Mouse (Mus musculus) myocyte (in vitro differentiated cells): Measurements from ENCODE around the gene Rras. TPM values are rescaled to one million over a fixed set of nuclear protein-coding genes. Genes with fewer than 3 reads are reported as not detected.
A peak's percentile ranks its signal among the peaks of the same experiment; 100 is the strongest.

Source experiments
- H3K27me3 ChIP-seq: one replicate; pipeline ENCODE4 v1.6.1; 2011; ENCODE audit not compliant: control insufficient read depth, insufficient read depth, insufficient read length
- H3K36me3 ChIP-seq: one replicate; pipeline ENCODE4 v1.6.1; 2011; ENCODE audit not compliant: control insufficient read depth, insufficient read depth
- H3K4me2 ChIP-seq: one replicate; pipeline ENCODE4 v1.6.1; 2011; ENCODE audit warnings: low read depth, control low read depth
- H3K4me3 ChIP-seq: one replicate; pipeline ENCODE4 v1.5.1; 2011; ENCODE audit warnings: mild to moderate bottlenecking, control low read depth, moderate library complexity
- H3K79me2 ChIP-seq: one replicate; pipeline ENCODE4 v1.6.1; 2011; ENCODE audit not compliant: control insufficient read depth, insufficient read depth
- H3ac ChIP-seq: one replicate; pipeline ENCODE4 v1.6.1; 2011; ENCODE audit not compliant: control insufficient read depth, insufficient read length
- CEBPB ChIP-seq: IDR thresholded peaks from 2 replicates; pipeline ENCODE4 v1.6.1; 2011; ENCODE audit warnings: mild to moderate bottlenecking, moderate library complexity; ENCODE audit not compliant: poor library complexity, insufficient read depth, severe bottlenecking
- E2F4 ChIP-seq: IDR thresholded peaks from one replicate; pipeline ENCODE4 v1.6.1; 2011; ENCODE audit warnings: mild to moderate bottlenecking, control low read depth, moderate library complexity; ENCODE audit not compliant: insufficient read depth
- MAX ChIP-seq: IDR thresholded peaks from one replicate; pipeline ENCODE4 v1.6.1; 2011; ENCODE audit warnings: low read depth, mild to moderate bottlenecking, control low read depth
- MYOD1 ChIP-seq, 3 experiments: IDR thresholded peaks; one replicate each; pipeline ENCODE4 v1.6.1; 2011; ENCODE audit warnings: control low read depth in 2 of 3, low read depth in 2 of 3, mild to moderate bottlenecking in 2 of 3, moderate library complexity in 1 of 3; ENCODE audit not compliant: insufficient read length in 2 of 3, control insufficient read depth in 1 of 3
- MYOG ChIP-seq, 3 experiments: IDR thresholded peaks; one replicate each; pipeline ENCODE4 v1.6.1; 2011; ENCODE audit warnings: control low read depth in 2 of 3, low read depth in 2 of 3, mild to moderate bottlenecking in 2 of 3; ENCODE audit not compliant: insufficient read length in 2 of 3, control insufficient read depth in 1 of 3, insufficient read depth in 1 of 3
- POLR2A ChIP-seq: IDR thresholded peaks from one replicate; pipeline ENCODE4 v1.6.1; 2011; ENCODE audit warnings: low read depth, mild to moderate bottlenecking, control low read depth, moderate library complexity; ENCODE audit not compliant: insufficient read length
- POLR2AphosphoS2 ChIP-seq: IDR thresholded peaks from one replicate; pipeline ENCODE4 v1.6.1; 2011; ENCODE audit warnings: low read depth, control low read depth; ENCODE audit not compliant: insufficient read length
- REST ChIP-seq: IDR thresholded peaks from one replicate; pipeline ENCODE4 v1.6.1; 2011; ENCODE audit warnings: mild to moderate bottlenecking, control low read depth, moderate library complexity; ENCODE audit not compliant: insufficient read depth, insufficient read length
- SRF ChIP-seq: IDR thresholded peaks from one replicate; pipeline ENCODE4 v1.6.1; 2011; ENCODE audit warnings: low read depth; ENCODE audit not compliant: control insufficient read depth, insufficient read length
- TCF12 ChIP-seq: IDR thresholded peaks from one replicate; pipeline ENCODE4 v1.6.1; 2011; ENCODE audit warnings: mild to moderate bottlenecking, control low read depth; ENCODE audit not compliant: poor library complexity, insufficient read depth, severe bottlenecking
- TCF3 ChIP-seq: IDR thresholded peaks from one replicate; pipeline ENCODE4 v1.6.1; 2011; ENCODE audit warnings: low read depth, control low read depth; ENCODE audit not compliant: insufficient read length
- USF1 ChIP-seq: IDR thresholded peaks from one replicate; pipeline ENCODE4 v1.6.1; 2011; ENCODE audit warnings: low read depth, mild to moderate bottlenecking, control low read depth, moderate library complexity
- polyA plus RNA-seq: library from polyadenylated mRNA; unstranded; fragments of >200 nt; fragmentation: generic; extraction: Trizol; gene quantifications from one replicate; pipeline ENCODE4 v1.2.1, GENCODE M21; 2012; ENCODE audit warnings: missing spikeins

Rras gene
- polyA plus RNA-seq, 1 experiment, result 127 TPM

- no peak overlapping the region for H3ac ChIP-seq
- H3K4me2 ChIP-seq, result no peak overlapping the region
- peaks cover 16% of the 10 kb centered on the region for H3K36me3 ChIP-seq
- peaks cover 4% of the 10 kb centered on the region for H3K79me2 ChIP-seq
- no peak for TF ChIP-seq CEBPB
- TF ChIP-seq MAX, result no peak
- TF ChIP-seq E2F4, result no peak
- TF ChIP-seq TCF12, result no peak
- TF ChIP-seq MYOD1 (IDR thresholded peaks at IDR 0.05; ENCODE audit: control insufficient read depth in 1 of 3, insufficient read length in 2 of 3, low read depth in 2 of 3), result no peak
- TF ChIP-seq REST, result no peak
- TF ChIP-seq SRF, result no peak
- TF ChIP-seq POLR2A, result no peak
- TF ChIP-seq POLR2AphosphoS2, result no peak
- no peak for TF ChIP-seq TCF3
- TF ChIP-seq MYOG (IDR thresholded peaks at IDR 0.05; ENCODE audit: control insufficient read depth in 1 of 3, insufficient read depth in 1 of 3, insufficient read length in 2 of 3, low read depth in 2 of 3), result no peak
- no peak for TF ChIP-seq USF1
- no peak overlapping the region for H3K4me3 ChIP-seq
- no peaks in the 10 kb centered on the region for H3K27me3 ChIP-seq
Observed at GRCm38 (mm10) chr7:45038411-45038810, 20.6 kb downstream of the Rras start.

- no peak overlapping the region for H3ac ChIP-seq
- H3K4me3 ChIP-seq, result no peak overlapping the region
- H3K79me2 ChIP-seq, result peaks cover 4% of the 10 kb centered on the region
- no peak overlapping the region for H3K4me2 ChIP-seq
- no peak for TF ChIP-seq CEBPB
- TF ChIP-seq REST, result no peak
- TF ChIP-seq MYOG (IDR thresholded peaks at IDR 0.05; ENCODE audit: control insufficient read depth in 1 of 3, insufficient read depth in 1 of 3, insufficient read length in 2 of 3, low read depth in 2 of 3), result peak in 1 of 3 experiments; percentile 72
- peak in 1 of 3 experiments; percentile 32 for TF ChIP-seq MYOD1 (IDR thresholded peaks at IDR 0.05; ENCODE audit: control insufficient read depth in 1 of 3, insufficient read length in 2 of 3, low read depth in 2 of 3)
- no peak for TF ChIP-seq SRF
- no peak for TF ChIP-seq E2F4
- TF ChIP-seq MAX, result no peak
- no peaks in the 10 kb centered on the region for H3K27me3 ChIP-seq
- peaks cover 23% of the 10 kb centered on the region for H3K36me3 ChIP-seq
Observed at GRCm38 (mm10) chr7:45040851-45041250, 23.1 kb downstream of the Rras start.

- Histone ChIP-seq H3K27me3 (no peaks in the 10 kb centered on the region), H3K36me3 (peaks cover 14% of the 10 kb centered on the region), H3K4me3 (no peak overlapping the region), H3ac (no peak overlapping the region), H3K79me2 (peaks cover 4% of the 10 kb centered on the region), H3K4me2 (no peak overlapping the region)
- TF ChIP-seq TCF12 (no peak), REST (no peak), E2F4 (no peak), TCF3 (no peak), USF1 (no peak), MYOG (IDR thresholded peaks at IDR 0.05; ENCODE audit: control insufficient read depth in 1 of 3, insufficient read depth in 1 of 3, insufficient read length in 2 of 3, low read depth in 2 of 3) (no peak), MYOD1 (IDR thresholded peaks at IDR 0.05; ENCODE audit: control insufficient read depth in 1 of 3, insufficient read length in 2 of 3, low read depth in 2 of 3) (no peak), MAX (no peak), CEBPB (no peak), SRF (no peak), POLR2A (no peak), POLR2AphosphoS2 (no peak)
Observed at GRCm38 (mm10) chr7:45043307-45043706, 25.5 kb downstream of the Rras start.

- peaks cover 14% of the 10 kb centered on the region for H3K36me3 ChIP-seq
- H3ac ChIP-seq, result no peak overlapping the region
- TF ChIP-seq MYOD1 (IDR thresholded peaks at IDR 0.05; ENCODE audit: control insufficient read depth in 1 of 3, insufficient read length in 2 of 3, low read depth in 2 of 3) (no peak), POLR2AphosphoS2 (no peak), E2F4 (no peak), TCF3 (no peak), REST (no peak), MAX (no peak), POLR2A (no peak), CEBPB (no peak), USF1 (no peak), MYOG (IDR thresholded peaks at IDR 0.05; ENCODE audit: control insufficient read depth in 1 of 3, insufficient read depth in 1 of 3, insufficient read length in 2 of 3, low read depth in 2 of 3) (no peak), SRF (no peak), TCF12 (no peak)
- no peak overlapping the region for H3K4me2 ChIP-seq
- H3K4me3 ChIP-seq, result no peak overlapping the region
- H3K27me3 ChIP-seq, result no peaks in the 10 kb centered on the region
- H3K79me2 ChIP-seq, result no peaks in the 10 kb centered on the region
Observed at GRCm38 (mm10) chr7:45045741-45046140, 28.0 kb downstream of the Rras start.

GRCm38 (mm10) chr7:45046853-45047350, 29.1 kb downstream of the Rras start:
- Histone ChIP-seq H3ac (no peak overlapping the region), H3K27me3 (no peaks in the 10 kb centered on the region), H3K79me2 (peaks cover 9% of the 10 kb centered on the region), H3K4me2 (no peak overlapping the region), H3K36me3 (peaks cover 9% of the 10 kb centered on the region), H3K4me3 (no peak overlapping the region)
- TF ChIP-seq MYOD1 (IDR thresholded peaks at IDR 0.05; ENCODE audit: control insufficient read depth in 1 of 3, insufficient read length in 2 of 3, low read depth in 2 of 3) (no peak), MAX (no peak), E2F4 (no peak), USF1 (no peak), REST (no peak), CEBPB (no peak), POLR2A (no peak), MYOG (IDR thresholded peaks at IDR 0.05; ENCODE audit: control insufficient read depth in 1 of 3, insufficient read depth in 1 of 3, insufficient read length in 2 of 3, low read depth in 2 of 3) (no peak), TCF3 (no peak), POLR2AphosphoS2 (no peak)
